Comparison of ENCODE assay signal across 13 mouse cellular contexts in the genomic region with DNA sequence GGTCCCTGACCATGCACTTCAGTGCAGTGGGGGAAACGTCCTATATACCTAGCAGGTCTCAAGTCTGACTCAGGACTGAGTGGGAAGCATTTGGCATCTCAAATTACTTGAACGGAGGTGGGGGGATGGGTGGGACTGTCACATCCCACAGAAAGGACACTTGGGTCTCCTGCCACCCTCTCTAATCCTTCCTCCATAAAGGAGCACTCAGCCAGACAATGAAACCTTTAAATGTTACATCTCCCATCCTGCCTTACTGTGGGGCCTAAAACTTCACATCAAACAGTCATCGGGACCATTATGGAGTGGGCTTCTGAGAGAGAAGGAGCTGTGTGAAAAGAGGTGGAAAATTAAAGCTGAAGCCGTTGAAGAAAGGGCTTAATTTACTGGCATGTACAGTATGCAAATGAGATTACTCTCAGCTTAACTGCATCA.
A peak's percentile ranks its signal among the peaks of the same experiment; 100 is the strongest.
DNase-seq lines count a peak whose midpoint lies in the region; ATAC-seq lines count a peak whose summit lies in the region.
"Had no signal": no experiment of that assay in that cellular context is flagged by ENCODE, and none has a peak within 500 bp of the region (broad histone marks: within the 10 kb centered on the region; RNA-seq: fewer than 3 reads in every experiment).

No protein-coding gene starts in this region.

- intact Hi-C loops in left cerebral cortex, postnatal 4 days (cut with DNase I): no loop called here

- H3K4me3 ChIP-seq in kidney, embryonic 14.5 days (ENCODE audit: low read length): no peak overlapping the region
- H3K4me3 ChIP-seq in forebrain, embryonic 11.5 days (ENCODE audit: low read depth, low read length): no peak overlapping the region
- no peak overlapping the region for H3K4me3 ChIP-seq in midbrain, embryonic 16.5 days (ENCODE audit: low read depth, low read length)
- H3K4me3 ChIP-seq: left cerebral cortex, adult 2 months had no signal

- H3K27me3 ChIP-seq in kidney, embryonic 14.5 days (ENCODE audit: control insufficient read depth, insufficient read depth, low read length): no peaks in the 10 kb centered on the region
- no peaks in the 10 kb centered on the region for H3K27me3 ChIP-seq in forebrain, embryonic 11.5 days (ENCODE audit: control insufficient read depth, insufficient read depth, low read length)
- H3K27me3 ChIP-seq in midbrain, embryonic 16.5 days (ENCODE audit: control insufficient read depth, insufficient read depth, low read depth, low read length): peaks cover 5% of the 10 kb centered on the region

- H3K9me3 ChIP-seq in kidney, embryonic 14.5 days (ENCODE audit: control insufficient read depth, low read length): no peaks in the 10 kb centered on the region
- no peaks in the 10 kb centered on the region for H3K9me3 ChIP-seq in forebrain, embryonic 11.5 days (ENCODE audit: control insufficient read depth, low read length)
- no peaks in the 10 kb centered on the region for H3K9me3 ChIP-seq in midbrain, embryonic 16.5 days (replicated peaks; ENCODE audit: control insufficient read depth, low read length, poor library complexity, severe bottlenecking)

- no peak overlapping the region for H3K27ac ChIP-seq in kidney, embryonic 14.5 days (ENCODE audit: low read depth, low read length)
- peak overlapping the region; percentile 31; the same call in 1 of the 2 replicates for H3K27ac ChIP-seq in forebrain, embryonic 11.5 days (ENCODE audit: low read depth, low read length)
- H3K27ac ChIP-seq in midbrain, embryonic 16.5 days (ENCODE audit: low read length): peak overlapping the region; percentile 43; the same call in 1 of the 2 replicates
- H3K27ac ChIP-seq: left cerebral cortex, adult 2 months had no signal

- no peaks in the 10 kb centered on the region for H3K36me3 ChIP-seq in kidney, embryonic 14.5 days (ENCODE audit: control insufficient read depth, insufficient read depth, low read length)
- no peaks in the 10 kb centered on the region for H3K36me3 ChIP-seq in forebrain, embryonic 11.5 days (ENCODE audit: control insufficient read depth, insufficient read depth, low read length)
- H3K36me3 ChIP-seq in midbrain, embryonic 16.5 days (ENCODE audit: control insufficient read depth, insufficient read depth, low read length): no peaks in the 10 kb centered on the region

- peaks cover 37% of the 10 kb centered on the region for H3K4me1 ChIP-seq in kidney, embryonic 14.5 days (ENCODE audit: control insufficient read depth, insufficient read depth, low read length)
- peaks cover 37% of the 10 kb centered on the region for H3K4me1 ChIP-seq in forebrain, embryonic 11.5 days (replicated peaks; ENCODE audit: control insufficient read depth, insufficient read depth, low read length)
- H3K4me1 ChIP-seq in midbrain, embryonic 16.5 days (ENCODE audit: control insufficient read depth, insufficient read depth, low read length): peaks cover 30% of the 10 kb centered on the region

- H3K4me2 ChIP-seq in kidney, embryonic 14.5 days (replicated peaks; ENCODE audit: low read depth, low read length): no peak overlapping the region
- H3K4me2 ChIP-seq in forebrain, embryonic 11.5 days (ENCODE audit: low read depth, low read length, severe bottlenecking): peak overlapping the region; percentile 19; the same call in 1 of the 2 replicates
- H3K4me2 ChIP-seq in midbrain, embryonic 16.5 days (ENCODE audit: low read length): peak overlapping the region; percentile 17; the same call in 1 of the 2 replicates

- WGBS in kidney, embryonic 14.5 days: 5% methylated on average over 4 of the region's 4 CpGs
- 2% methylated on average over 4 of the region's 4 CpGs for WGBS in forebrain, embryonic 11.5 days
- 3% methylated on average over 4 of the region's 4 CpGs for WGBS in midbrain, embryonic 16.5 days

- ATAC-seq in kidney, embryonic 14.5 days (ENCODE audit: low FRiP score, low TSS enrichment): peak; percentile 59
- ATAC-seq in forebrain, embryonic 11.5 days (replicated peaks; ENCODE audit: low FRiP score): peak; percentile 81
- ATAC-seq in midbrain, embryonic 16.5 days: peak; percentile 47; the same call in 1 of the 2 replicates

- DNase-seq in kidney, adult 11 months: no peak
- DNase-seq in brain, adult 2 months (ENCODE audit: low read depth, low spot score): peak; percentile 26
- DNase-seq in forebrain, embryonic 11.5 days (ENCODE audit: low spot score): peak; percentile 79
- no peak for DNase-seq in left cerebral cortex, postnatal 4 days
- no peak for DNase-seq in lung, postnatal 14 days
- no peak for DNase-seq in thymus, postnatal 4 days
- DNase-seq: cerebellum, adult 2 months; gastrocnemius, postnatal 10 days; right cerebral cortex, postnatal 14 days; thymus, postnatal 14 days had no signal

- no peak overlapping the region for H3K9ac ChIP-seq in kidney, embryonic 14.5 days (ENCODE audit: low read depth, low read length)
- no peak overlapping the region for H3K9ac ChIP-seq in forebrain, embryonic 11.5 days (ENCODE audit: low read length)
- H3K9ac ChIP-seq in midbrain, embryonic 16.5 days (ENCODE audit: low read depth, low read length): no peak overlapping the region

Comparison
In these comparisons a context has a peak if more than half of its experiments do, and no peak if none do; other contexts are left out.
1. DNase-seq: peak in brain, adult 2 months (single experiment) and forebrain, embryonic 11.5 days (single experiment); none in kidney, adult 11 months (single experiment), left cerebral cortex, postnatal 4 days (single experiment), lung, postnatal 14 days (single experiment) and thymus, postnatal 4 days (single experiment).
2. Peak in every context shown above with its lines, with median percentiles within 50 percentile points of each other: ATAC-seq.